Mouse (Mus musculus) stomach, postnatal 0 days (tissue): Measurements from ENCODE around the gene Arhgap1. TPM values are rescaled to one million over a fixed set of nuclear protein-coding genes. Genes with fewer than 3 reads are reported as not detected.

ENCODE experiments used
- ATAC-seq: fragments of 200-750 bp; cut with Nextera tagmentation; 2 replicates; pipeline ENCODE4 v1.8.0; 2017; ENCODE audit not compliant: low FRiP score, low TSS enrichment
- DNase-seq: peaks from one replicate; pipeline ENCODE4 v3.0.0-alpha.2; 2016; ENCODE audit warnings: low spot score
- H3K27ac ChIP-seq: fragments of 300-500 bp; sonication (generic); replicated peaks from 2 replicates; pipeline ENCODE4 v1.5.1; 2014; ENCODE audit warnings: mild to moderate bottlenecking, control low read depth
- H3K27me3 ChIP-seq: fragments of 300-500 bp; sonication (generic); 2 replicates; pipeline ENCODE4 v1.6.1; 2014; ENCODE audit warnings: low read length; ENCODE audit not compliant: control insufficient read depth, insufficient read depth
- H3K36me3 ChIP-seq: fragments of 300-500 bp; sonication (generic); 2 replicates; pipeline ENCODE4 v1.6.1; 2014; ENCODE audit warnings: low read length, mixed read lengths; ENCODE audit not compliant: control insufficient read depth, insufficient read depth
- H3K4me1 ChIP-seq: fragments of 300-500 bp; sonication (generic); replicated peaks from 2 replicates; pipeline ENCODE4 v1.6.1; 2014; ENCODE audit warnings: antibody characterized with exemption; ENCODE audit not compliant: control insufficient read depth, insufficient read depth
- H3K4me2 ChIP-seq: fragments of 300-500 bp; sonication (generic); replicated peaks from 2 replicates; pipeline ENCODE4 v1.6.1; 2014; ENCODE audit warnings: low read depth, mild to moderate bottlenecking, control low read depth, moderate library complexity
- H3K4me3 ChIP-seq: fragments of 300-500 bp; sonication (generic); 2 replicates; pipeline ENCODE4 v1.5.1; 2014; ENCODE audit warnings: low read depth, low read length, control low read depth
- H3K9ac ChIP-seq: fragments of 300-500 bp; sonication (generic); 2 replicates; pipeline ENCODE4 v1.6.1; 2014; ENCODE audit warnings: mild to moderate bottlenecking, low read length, control low read depth, mixed read lengths
- H3K9me3 ChIP-seq: fragments of 300-500 bp; sonication (generic); 2 replicates; pipeline ENCODE4 v1.6.1; 2016; ENCODE audit warnings: low read length; ENCODE audit not compliant: control insufficient read depth
- CTCF ChIP-seq: IDR thresholded peaks from 2 replicates; pipeline ENCODE4 v1.5.1; 2016; ENCODE audit warnings: antibody characterized with exemption, low read depth, mild to moderate bottlenecking, moderate library complexity
- EP300 ChIP-seq: optimal IDR thresholded peaks from 2 replicates; pipeline ENCODE3; 2016; ENCODE audit warnings: antibody characterized with exemption
- WGBS: fragments of 180-500 bp; shearing (Covaris S2); extraction: QIAGEN DNeasy Blood & Tissue Kit; methylation state at CpG from one replicate; pipeline ENCODE4 v1.1.7; 2014; 5-methylcytosine and 5-hydroxymethylcytosine counted together
- polyA plus RNA-seq: library from polyadenylated mRNA; unstranded; fragments of >200 nt; fragmentation: Nextera tagmentation; extraction: Ambion mirVana; gene quantifications from 2 replicates; pipeline ENCODE4 v1.2.1, GENCODE M21; 2015

The Arhgap1 gene
- polyA plus RNA-seq, 1 experiment from 2014 or later = 98.9 TPM

DNA sequence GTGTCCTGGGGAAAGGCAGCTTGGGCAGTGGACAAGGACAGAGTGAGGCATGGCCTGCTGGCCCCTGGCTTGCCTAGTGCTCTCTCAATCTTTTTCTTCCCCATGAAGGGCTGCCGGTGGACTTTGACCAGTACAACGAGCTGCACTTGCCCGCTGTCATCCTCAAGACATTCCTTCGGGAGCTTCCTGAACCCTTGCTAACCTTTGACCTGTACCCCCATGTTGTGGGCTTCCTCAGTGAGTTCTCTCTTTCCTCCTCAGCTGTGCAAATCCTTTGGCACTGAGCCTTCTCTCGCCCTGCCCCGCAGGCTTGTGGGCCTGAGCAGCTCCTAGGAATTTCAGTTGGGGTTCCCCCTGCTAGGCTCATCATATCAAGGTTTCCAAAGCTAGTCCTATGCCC lies 20.4 kb downstream of the Arhgap1 start:
- Histone ChIP-seq H3K4me1 (no peaks in the 10 kb centered on the region), H3K27me3 (no peaks in the 10 kb centered on the region), H3K4me3 (no peak overlapping the region), H3K27ac (no peak overlapping the region), H3K9ac (no peak overlapping the region), H3K4me2 (no peak overlapping the region), H3K36me3 (peaks cover 41% of the 10 kb centered on the region), H3K9me3 (no peaks in the 10 kb centered on the region)
- WGBS = 79% methylated on average over 6 of the region's 6 CpGs
- DNase-seq = no peak
- TF ChIP-seq EP300 = no peak
- TF ChIP-seq CTCF = no peak
- no peak for ATAC-seq

DNA sequence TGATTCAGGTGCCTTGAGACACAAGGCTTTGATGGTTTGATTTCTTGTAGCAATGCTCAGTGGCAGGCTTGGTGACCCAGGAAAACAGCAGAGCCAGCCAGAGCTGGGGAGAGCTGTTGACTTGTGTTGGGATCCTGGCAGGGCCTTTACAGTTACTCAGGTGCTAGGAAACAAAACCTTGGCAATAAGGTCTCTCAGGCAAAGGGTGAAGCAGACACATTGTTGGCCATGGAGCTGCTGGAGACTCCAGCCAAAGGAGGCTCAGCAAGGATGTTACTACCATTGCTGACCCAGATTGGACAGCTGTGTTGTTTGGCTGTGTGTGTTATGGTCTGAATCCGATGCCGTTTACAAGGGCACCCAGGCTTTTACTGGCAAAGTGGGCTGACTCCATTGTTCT lies 23.9 kb downstream of the Arhgap1 start:
- Histone ChIP-seq H3K9ac (no peak overlapping the region), H3K36me3 (peaks cover 47% of the 10 kb centered on the region), H3K4me3 (no peak overlapping the region), H3K4me2 (no peak overlapping the region), H3K9me3 (no peaks in the 10 kb centered on the region), H3K4me1 (no peaks in the 10 kb centered on the region), H3K27me3 (no peaks in the 10 kb centered on the region), H3K27ac (no peak overlapping the region)
- DNase-seq = no peak
- ATAC-seq = no peak
- TF ChIP-seq CTCF (no peak), EP300 (no peak)
- 93% methylated on average over 2 of the region's 2 CpGs for WGBS

- ATAC-seq (no peak), DNase-seq (no peak)
- TF ChIP-seq CTCF (peak; percentile 5; the same call in 1 of the 2 replicates), EP300 (no peak)
- H3K4me2 ChIP-seq = no peak overlapping the region
- peaks cover 38% of the 10 kb centered on the region for H3K36me3 ChIP-seq
- H3K4me1 ChIP-seq = no peaks in the 10 kb centered on the region
- H3K27ac ChIP-seq = no peak overlapping the region
- no peaks in the 10 kb centered on the region for H3K27me3 ChIP-seq
- H3K9me3 ChIP-seq = no peaks in the 10 kb centered on the region
- 89% methylated on average over 5 of the region's 5 CpGs for WGBS
- no peak overlapping the region for H3K4me3 ChIP-seq
- no peak overlapping the region for H3K9ac ChIP-seq
Observed at GRCm38 (mm10) chr2:91674895-91675294, 25.2 kb downstream of the Arhgap1 start.

DNA sequence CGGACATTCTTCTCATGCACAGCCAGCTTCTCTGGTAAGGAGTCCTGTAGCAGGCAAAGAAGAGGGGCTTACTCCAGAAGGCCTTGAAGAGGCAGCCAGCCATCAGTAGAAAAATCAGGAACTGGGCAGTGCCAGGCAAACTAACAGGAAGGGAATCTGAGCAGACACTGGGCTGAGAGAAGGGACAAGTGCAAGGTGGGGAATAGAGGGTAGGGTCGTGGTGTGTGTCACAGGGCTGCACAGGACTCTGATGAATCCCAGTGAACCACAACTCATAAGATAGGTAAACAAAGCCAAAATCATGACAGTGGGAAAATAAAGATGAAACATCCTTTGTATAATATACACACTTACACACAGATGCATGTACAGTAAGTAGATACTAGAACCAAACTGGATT lies 26.8 kb downstream of the Arhgap1 start:
- no peak overlapping the region for H3K9ac ChIP-seq
- no peak overlapping the region for H3K27ac ChIP-seq
- no peaks in the 10 kb centered on the region for H3K9me3 ChIP-seq
- WGBS = 77% methylated on average over 2 of the region's 2 CpGs
- H3K36me3 ChIP-seq = peaks cover 30% of the 10 kb centered on the region
- H3K4me1 ChIP-seq = no peaks in the 10 kb centered on the region
- ATAC-seq (no peak), DNase-seq (no peak)
- H3K4me2 ChIP-seq = no peak overlapping the region
- no peak for TF ChIP-seq EP300
- no peak for TF ChIP-seq CTCF
- H3K27me3 ChIP-seq = no peaks in the 10 kb centered on the region
- H3K4me3 ChIP-seq = no peak overlapping the region

- no peak for ATAC-seq
- H3K9me3 ChIP-seq = no peaks in the 10 kb centered on the region
- no peaks in the 10 kb centered on the region for H3K4me1 ChIP-seq
- no peak overlapping the region for H3K9ac ChIP-seq
- TF ChIP-seq EP300 (no peak), CTCF (no peak)
- H3K27me3 ChIP-seq = no peaks in the 10 kb centered on the region
- no peak for DNase-seq
- H3K27ac ChIP-seq = no peak overlapping the region
- H3K36me3 ChIP-seq = peaks cover 31% of the 10 kb centered on the region
- H3K4me2 ChIP-seq = no peak overlapping the region
- H3K4me3 ChIP-seq = no peak overlapping the region
Observed at GRCm38 (mm10) chr2:91676961-91677360, 27.3 kb downstream of the Arhgap1 start.

- 47% methylated on average over 4 of the region's 4 CpGs for WGBS
- Histone ChIP-seq H3K36me3 (peaks cover 18% of the 10 kb centered on the region), H3K9me3 (no peaks in the 10 kb centered on the region), H3K9ac (no peak overlapping the region), H3K4me2 (no peak overlapping the region), H3K27ac (0 out of 2 replicates have a peak overlapping the region, but pooled peaks have one; percentile 63), H3K4me1 (no peaks in the 10 kb centered on the region), H3K27me3 (no peaks in the 10 kb centered on the region), H3K4me3 (no peak overlapping the region)
- ATAC-seq = peak; percentile 71
- TF ChIP-seq CTCF (peak; percentile 77), EP300 (no peak)
- DNase-seq = peak; percentile 66
Observed at GRCm38 (mm10) chr2:91682850-91683249, 33.2 kb downstream of the Arhgap1 start.
